Mouse (Mus musculus): Measurements from ENCODE around the gene Garnl3. TPM values are rescaled to one million over a fixed set of nuclear protein-coding genes. Genes with fewer than 3 reads are reported as not detected.

Gene Garnl3
- total RNA-seq, 2 experiments from 2014 or later: 0.34 to 0.69 TPM

Other genes starting within 250 kb of the Garnl3 start
- gene Rpl12, start 170.1 kb downstream of the Garnl3 start, total RNA-seq (2021): 10 to 100 TPM; 78.4 to 90.0 TPM
- 10 to 100 TPM; 11.5 to 13.5 TPM for gene Lrsam1, start 170.0 kb downstream of the Garnl3 start, total RNA-seq (2021)
- gene Slc2a8, start 149.6 kb downstream of the Garnl3 start, total RNA-seq (2021): 10 to 100 TPM; 11.4 to 13.1 TPM
- gene Angptl2, start 84.4 kb upstream of the Garnl3 start, total RNA-seq (2021): 10 to 100 TPM; 29.6 to 48.6 TPM
- gene Ralgps1, start 239.8 kb upstream of the Garnl3 start, total RNA-seq (2021): 1 to 10 TPM; 2.0 to 3.3 TPM

All from gastrocnemius, adult 18-20 months (tissue).